Mouse (Mus musculus): ENCODE data around the gene Mast1. TPM values are rescaled to one million over a fixed set of nuclear protein-coding genes. Genes with fewer than 3 reads are reported as not detected.

Mast1 gene
- polyA plus RNA-seq, 1 experiment = not detected

GRCm38 (mm10) chr8:84937620-84938485, 694 bp upstream of the Mast1 start:
- Histone ChIP-seq H3K27me3 (ENCODE audit: control insufficient read depth, insufficient read depth, insufficient read length) (peaks cover 44% of the 10 kb centered on the region), H3ac (ENCODE audit: control insufficient read depth, insufficient read length, low read depth) (no peak overlapping the region), H3K4me3 (ENCODE audit: insufficient read depth, poor library complexity, severe bottlenecking) (no peak overlapping the region), H3K79me3 (ENCODE audit: low read depth) (no peaks in the 10 kb centered on the region), H3K79me2 (ENCODE audit: control insufficient read depth, insufficient read depth) (no peaks in the 10 kb centered on the region), H3K36me3 (ENCODE audit: control insufficient read depth, insufficient read depth) (no peaks in the 10 kb centered on the region)
- TF ChIP-seq FOSL1 (IDR thresholded peaks at IDR 0.05; ENCODE audit: insufficient read depth, low read length, poor library complexity, severe bottlenecking) (no peak), MYOD1 (IDR thresholded peaks at IDR 0.05; ENCODE audit: control insufficient read depth, insufficient read length, low read depth) (no peak), CEBPB (IDR thresholded peaks at IDR 0.05; ENCODE audit: low read depth) (no peak), MAX (IDR thresholded peaks at IDR 0.05) (no peak), USF1 (IDR thresholded peaks at IDR 0.05; ENCODE audit: low read depth) (no peak), CTCF (IDR thresholded peaks at IDR 0.05; ENCODE audit: control insufficient read depth, insufficient read depth, insufficient read length) (no peak), MYOG (IDR thresholded peaks at IDR 0.05; ENCODE audit: control insufficient read depth, extremely low read depth, insufficient read length) (no peak)

DNA sequence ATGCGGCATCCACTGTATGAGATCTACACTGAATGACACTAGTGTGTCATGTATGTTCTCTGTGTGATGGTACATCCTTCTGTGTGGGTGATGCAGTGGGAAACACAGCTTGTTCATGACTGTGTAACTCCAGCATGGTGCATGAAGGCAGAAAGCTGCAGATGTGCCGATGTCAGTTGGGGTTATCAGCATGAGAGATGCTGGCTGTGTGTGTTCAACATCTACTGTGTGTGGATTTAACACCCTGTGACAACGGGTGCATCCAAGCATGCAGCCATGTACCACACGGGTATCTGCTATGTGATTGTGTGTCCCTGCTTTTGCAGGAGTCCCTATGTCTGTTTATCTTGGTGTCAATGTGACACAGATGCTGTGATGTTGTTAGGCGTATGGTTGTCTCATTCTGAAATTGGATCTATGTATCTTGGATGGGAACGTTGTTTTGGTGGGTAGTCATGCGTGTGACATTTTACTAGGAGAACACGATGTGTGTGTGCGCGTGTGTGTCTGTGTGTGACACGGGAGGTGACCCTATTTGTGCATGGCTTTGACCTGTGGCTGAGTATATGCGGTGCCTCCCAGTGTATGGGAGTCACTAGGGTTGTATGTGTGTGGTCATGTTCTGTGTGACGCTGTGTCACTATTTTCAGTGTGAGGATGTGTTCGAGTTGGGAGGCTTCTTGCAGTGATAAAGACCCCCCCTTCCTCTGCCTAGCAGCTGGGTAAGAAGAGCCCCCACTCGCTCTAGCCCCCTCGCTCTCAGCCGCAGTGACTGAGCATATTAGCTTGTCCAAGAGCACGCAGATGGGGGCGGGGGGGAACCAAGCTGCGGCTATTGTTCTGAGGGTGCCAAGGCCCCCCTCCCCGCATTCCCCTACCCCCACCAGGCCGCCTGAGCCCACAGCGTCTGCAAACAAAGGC, 858 bp downstream of the Mast1 start:
- no peaks in the 10 kb centered on the region for H3K79me2 ChIP-seq (ENCODE audit: control insufficient read depth, insufficient read depth)
- no peaks in the 10 kb centered on the region for H3K36me3 ChIP-seq (ENCODE audit: control insufficient read depth, insufficient read depth)
- no peak for TF ChIP-seq CTCF (IDR thresholded peaks at IDR 0.05; ENCODE audit: control insufficient read depth, insufficient read depth, insufficient read length)
- no peak overlapping the region for H3ac ChIP-seq (ENCODE audit: control insufficient read depth, insufficient read length, low read depth)
- peaks cover 44% of the 10 kb centered on the region for H3K27me3 ChIP-seq (ENCODE audit: control insufficient read depth, insufficient read depth, insufficient read length)
- no peaks in the 10 kb centered on the region for H3K79me3 ChIP-seq (ENCODE audit: low read depth)
- H3K4me3 ChIP-seq (ENCODE audit: insufficient read depth, poor library complexity, severe bottlenecking) = no peak overlapping the region

DNA sequence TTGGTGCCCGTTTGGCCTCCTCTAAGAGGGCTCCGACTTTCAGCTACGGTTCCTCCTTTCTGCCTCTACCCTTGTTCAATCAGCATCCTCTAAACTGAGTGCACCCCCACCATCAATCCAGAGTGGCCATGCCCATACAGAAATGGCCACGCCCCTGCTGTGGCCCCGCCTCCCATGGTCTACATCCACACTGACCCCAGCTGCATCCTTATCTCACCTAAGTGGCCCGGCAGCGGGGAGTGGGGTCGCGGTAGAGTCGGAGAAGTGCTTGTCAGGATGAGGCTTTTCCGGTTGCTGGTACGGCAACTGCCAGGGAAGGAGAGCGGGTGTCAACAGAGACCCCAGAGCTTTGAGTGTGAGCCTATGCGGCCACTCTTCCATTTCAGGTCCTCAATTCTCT, 1.7 kb downstream of the Mast1 start:
- no peaks in the 10 kb centered on the region for H3K79me3 ChIP-seq (ENCODE audit: low read depth)
- H3K4me3 ChIP-seq (ENCODE audit: insufficient read depth, poor library complexity, severe bottlenecking) = no peak overlapping the region
- no peaks in the 10 kb centered on the region for H3K79me2 ChIP-seq (ENCODE audit: control insufficient read depth, insufficient read depth)
- peaks cover 47% of the 10 kb centered on the region for H3K27me3 ChIP-seq (ENCODE audit: control insufficient read depth, insufficient read depth, insufficient read length)
- no peak overlapping the region for H3ac ChIP-seq (ENCODE audit: control insufficient read depth, insufficient read length, low read depth)
- H3K36me3 ChIP-seq (ENCODE audit: control insufficient read depth, insufficient read depth) = no peaks in the 10 kb centered on the region
- TF ChIP-seq CEBPB (IDR thresholded peaks at IDR 0.05; ENCODE audit: low read depth) = no peak
- TF ChIP-seq MYOG (IDR thresholded peaks at IDR 0.05; ENCODE audit: control insufficient read depth, extremely low read depth, insufficient read length) = no peak
- no peak for TF ChIP-seq MYOD1 (IDR thresholded peaks at IDR 0.05; ENCODE audit: control insufficient read depth, insufficient read length, low read depth)
- no peak for TF ChIP-seq CTCF (IDR thresholded peaks at IDR 0.05; ENCODE audit: control insufficient read depth, insufficient read depth, insufficient read length)
- TF ChIP-seq MAX (IDR thresholded peaks at IDR 0.05) = no peak
- TF ChIP-seq USF1 (IDR thresholded peaks at IDR 0.05; ENCODE audit: low read depth) = no peak
- TF ChIP-seq FOSL1 (IDR thresholded peaks at IDR 0.05; ENCODE audit: insufficient read depth, low read length, poor library complexity, severe bottlenecking) = no peak

DNA sequence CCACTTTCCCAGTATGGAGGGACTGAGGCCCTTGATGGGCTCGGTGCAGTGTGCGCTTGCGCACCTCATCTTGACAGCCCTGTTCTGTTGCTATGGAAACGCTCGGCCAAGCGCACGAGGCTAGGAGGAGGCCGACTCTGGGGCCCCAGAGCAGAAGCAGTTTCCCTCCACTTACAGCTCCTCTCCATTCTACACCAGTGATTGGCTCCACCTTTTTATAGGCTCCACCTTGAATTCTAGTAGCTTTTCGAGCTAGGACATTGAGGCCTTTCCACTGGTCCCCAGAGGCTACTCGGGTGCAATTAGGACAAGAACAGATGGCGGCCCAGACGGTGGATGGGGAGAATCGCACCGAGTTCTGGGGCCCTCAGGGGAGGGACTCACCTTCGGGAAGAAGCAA, 2.3 kb downstream of the Mast1 start:
- Histone ChIP-seq H3K27me3 (ENCODE audit: control insufficient read depth, insufficient read depth, insufficient read length) (peaks cover 52% of the 10 kb centered on the region), H3ac (ENCODE audit: control insufficient read depth, insufficient read length, low read depth) (no peak overlapping the region), H3K79me2 (ENCODE audit: control insufficient read depth, insufficient read depth) (no peaks in the 10 kb centered on the region), H3K79me3 (ENCODE audit: low read depth) (no peaks in the 10 kb centered on the region), H3K36me3 (ENCODE audit: control insufficient read depth, insufficient read depth) (no peaks in the 10 kb centered on the region), H3K4me3 (ENCODE audit: insufficient read depth, poor library complexity, severe bottlenecking) (no peak overlapping the region)
- no peak for TF ChIP-seq FOSL1 (IDR thresholded peaks at IDR 0.05; ENCODE audit: insufficient read depth, low read length, poor library complexity, severe bottlenecking)
- TF ChIP-seq MAX (IDR thresholded peaks at IDR 0.05) = no peak
- no peak for TF ChIP-seq CEBPB (IDR thresholded peaks at IDR 0.05; ENCODE audit: low read depth)
- no peak for TF ChIP-seq MYOD1 (IDR thresholded peaks at IDR 0.05; ENCODE audit: control insufficient read depth, insufficient read length, low read depth)
- no peak for TF ChIP-seq MYOG (IDR thresholded peaks at IDR 0.05; ENCODE audit: control insufficient read depth, extremely low read depth, insufficient read length)
- TF ChIP-seq CTCF (IDR thresholded peaks at IDR 0.05; ENCODE audit: control insufficient read depth, insufficient read depth, insufficient read length) = no peak
- no peak for TF ChIP-seq USF1 (IDR thresholded peaks at IDR 0.05; ENCODE audit: low read depth)

- no peak overlapping the region for H3K4me3 ChIP-seq (ENCODE audit: insufficient read depth, poor library complexity, severe bottlenecking)
- H3K79me3 ChIP-seq (ENCODE audit: low read depth) = no peaks in the 10 kb centered on the region
- H3K36me3 ChIP-seq (ENCODE audit: control insufficient read depth, insufficient read depth) = no peaks in the 10 kb centered on the region
- H3K27me3 ChIP-seq (ENCODE audit: control insufficient read depth, insufficient read depth, insufficient read length) = peaks cover 57% of the 10 kb centered on the region
- TF ChIP-seq MYOG (IDR thresholded peaks at IDR 0.05; ENCODE audit: control insufficient read depth, extremely low read depth, insufficient read length) = no peak
- no peak for TF ChIP-seq USF1 (IDR thresholded peaks at IDR 0.05; ENCODE audit: low read depth)
- TF ChIP-seq MAX (IDR thresholded peaks at IDR 0.05) = no peak
- TF ChIP-seq CEBPB (IDR thresholded peaks at IDR 0.05; ENCODE audit: low read depth) = no peak
- TF ChIP-seq MYOD1 (IDR thresholded peaks at IDR 0.05; ENCODE audit: control insufficient read depth, insufficient read length, low read depth) = no peak
- TF ChIP-seq CTCF (IDR thresholded peaks at IDR 0.05; ENCODE audit: control insufficient read depth, insufficient read depth, insufficient read length) = no peak
- TF ChIP-seq FOSL1 (IDR thresholded peaks at IDR 0.05; ENCODE audit: insufficient read depth, low read length, poor library complexity, severe bottlenecking) = no peak
- no peaks in the 10 kb centered on the region for H3K79me2 ChIP-seq (ENCODE audit: control insufficient read depth, insufficient read depth)
- H3ac ChIP-seq (ENCODE audit: control insufficient read depth, insufficient read length, low read depth) = no peak overlapping the region
Measured at GRCm38 (mm10) chr8:84933767-84934559, 3.2 kb downstream of the Mast1 start.

Measured in C2C12 (cell line).